8 mouse cellular contexts compared by ENCODE assay signal in genomic region chr5:76950343-76951105, GRCm38 (mm10). TPM values are rescaled to one million over a fixed set of nuclear protein-coding genes. Genes with fewer than 3 reads are reported as not detected.
DNase-seq lines count a peak whose midpoint lies in the region; ATAC-seq and TF ChIP-seq lines count a peak whose summit lies in the region.

No protein-coding gene starts in this region.

- TF ChIP-seq CTCF in lung, embryonic 14.5 days (IDR thresholded peaks at IDR 0.05; ENCODE audit: low read depth), result no peak
- no peak for TF ChIP-seq CTCF in heart, postnatal 0 days (IDR thresholded peaks at IDR 0.05; ENCODE audit: low read depth)

- peak overlapping the region; percentile 89 for H3K27ac ChIP-seq in lung, embryonic 14.5 days (ENCODE audit: low read depth)
- peak overlapping the region; percentile 88 for H3K27ac ChIP-seq in heart, postnatal 0 days (ENCODE audit: low read depth)
- peak overlapping the region; percentile 95 for H3K27ac ChIP-seq in lung, embryonic 16.5 days (ENCODE audit: low read length)

- ATAC-seq in lung, embryonic 14.5 days (ENCODE audit: insufficient read depth), result no peak
- no peak; the same call in 1 of the 2 replicates for ATAC-seq in heart, postnatal 0 days (ENCODE audit: insufficient read depth, low read depth)
- ATAC-seq in lung, embryonic 16.5 days (ENCODE audit: low read depth), result peak; percentile 28; the same call in 1 of the 2 replicates
- no peak for ATAC-seq in megakaryocyte progenitor cell, adult 5-6 weeks (replicated peaks; ENCODE audit: poor library complexity)

- peak; percentile 61 for DNase-seq in lung, embryonic 14.5 days
- DNase-seq in lung, postnatal 4 days, result no peak
- peak; percentile 41 for DNase-seq in c-Kit-positive CD71-positive TER-119-positive erythroid progenitor cells, embryonic 14.5 days (ENCODE audit: low spot score)
- DNase-seq in heart, postnatal 0 days (ENCODE audit: low spot score), result no peak
- peak; percentile 25 for DNase-seq in testis, postnatal 14 days (ENCODE audit: low spot score)
- no peak for DNase-seq in cerebellum, postnatal 14 days

- H3K27me3 ChIP-seq in lung, embryonic 14.5 days (ENCODE audit: insufficient read depth, low read length), result no peaks in the 10 kb centered on the region
- no peaks in the 10 kb centered on the region for H3K27me3 ChIP-seq in heart, postnatal 0 days (ENCODE audit: control insufficient read depth, insufficient read depth, low read length)
- H3K27me3 ChIP-seq in lung, embryonic 16.5 days (ENCODE audit: control insufficient read depth, insufficient read depth, low read depth, low read length), result no peaks in the 10 kb centered on the region

- 0 out of 2 replicates have a peak, but pooled peaks have one; percentile 0 for TF ChIP-seq EP300 in heart, postnatal 0 days (IDR thresholded peaks at IDR 0.05; ENCODE audit: low read depth)

- peaks cover 15% of the 10 kb centered on the region for H3K4me1 ChIP-seq in lung, embryonic 14.5 days (ENCODE audit: insufficient read depth)
- H3K4me1 ChIP-seq in heart, postnatal 0 days (ENCODE audit: control insufficient read depth, insufficient read depth), result peaks cover 54% of the 10 kb centered on the region
- H3K4me1 ChIP-seq in lung, embryonic 16.5 days (replicated peaks; ENCODE audit: control insufficient read depth, insufficient read depth, low read length), result peaks cover 34% of the 10 kb centered on the region

- H3K4me3 ChIP-seq in lung, embryonic 14.5 days (ENCODE audit: low read depth, low read length), result peak overlapping the region; percentile 78
- peak overlapping the region; percentile 93 for H3K4me3 ChIP-seq in heart, postnatal 0 days (ENCODE audit: low read depth, low read length)
- H3K4me3 ChIP-seq in lung, embryonic 16.5 days (ENCODE audit: low read length), result peak overlapping the region; percentile 93

- H3K9me3 ChIP-seq in lung, embryonic 14.5 days (ENCODE audit: low read depth, low read length), result no peaks in the 10 kb centered on the region
- no peaks in the 10 kb centered on the region for H3K9me3 ChIP-seq in heart, postnatal 0 days (replicated peaks; ENCODE audit: control insufficient read depth, low read length)
- H3K9me3 ChIP-seq in lung, embryonic 16.5 days (ENCODE audit: control insufficient read depth, low read length), result no peaks in the 10 kb centered on the region

- peak overlapping the region; percentile 85 for H3K4me2 ChIP-seq in lung, embryonic 14.5 days
- H3K4me2 ChIP-seq in heart, postnatal 0 days (ENCODE audit: low read depth, low read length), result peak overlapping the region; percentile 81
- peak overlapping the region; percentile 88 for H3K4me2 ChIP-seq in lung, embryonic 16.5 days (ENCODE audit: low read depth, low read length)

- under 1% methylated on average over 24 of the region's 24 CpGs for WGBS in lung, embryonic 14.5 days
- WGBS in heart, postnatal 0 days, result 2% methylated on average over 24 of the region's 24 CpGs
- under 1% methylated on average over 24 of the region's 24 CpGs for WGBS in lung, embryonic 16.5 days

- peak overlapping the region; percentile 79 for H3K9ac ChIP-seq in lung, embryonic 14.5 days
- H3K9ac ChIP-seq in heart, postnatal 0 days (replicated peaks; ENCODE audit: low read depth, low read length), result peak overlapping the region; percentile 49
- H3K9ac ChIP-seq in lung, embryonic 16.5 days (ENCODE audit: low read length), result peak overlapping the region; percentile 79

- H3K36me3 ChIP-seq in lung, embryonic 14.5 days (ENCODE audit: insufficient read depth), result peaks cover 24% of the 10 kb centered on the region; the same call in 1 of the 2 replicates
- H3K36me3 ChIP-seq in heart, postnatal 0 days (replicated peaks; ENCODE audit: control insufficient read depth, insufficient read depth, low read length), result no peaks in the 10 kb centered on the region
- H3K36me3 ChIP-seq in lung, embryonic 16.5 days (ENCODE audit: control insufficient read depth, insufficient read depth, low read length), result 0 out of 2 replicates have a peak, but pooled peaks cover 3% of the 10 kb centered on the region

RNA-seq across cellular contexts. Expression of gene Paics, which starts 0.6 kb away (rescaled TPM):
- 291 and 294 TPM in 2 replicates for polyA plus RNA-seq in lung, embryonic 14.5 days (2014; fragmentation: Nextera tagmentation; extraction: Ambion mirVana)
- total RNA-seq in heart, postnatal 0 days (2014; rRNA removed; ENCODE audit: low replicate concordance), result 173 and 191 TPM in 2 replicates
- 168 and 171 TPM in 2 replicates for polyA plus RNA-seq in heart, postnatal 0 days (2015; fragmentation: Nextera tagmentation; extraction: Ambion mirVana)
- polyA plus RNA-seq in lung, embryonic 16.5 days (2015; fragmentation: Nextera tagmentation; extraction: Ambion mirVana), result 282 and 292 TPM in 2 replicates
- 393 and 397 TPM in 2 replicates for total RNA-seq in megakaryocyte progenitor cell, adult 5-6 weeks (2015)
- 381 and 407 TPM in 2 replicates for total RNA-seq in megakaryocyte progenitor cell, adult 5-6 weeks (2017)

RNA-seq across cellular contexts. Expression of gene Ppat, which starts 0.9 kb away (rescaled TPM):
- 47.0 and 48.8 TPM in 2 replicates for polyA plus RNA-seq in lung, embryonic 14.5 days (2014; fragmentation: Nextera tagmentation; extraction: Ambion mirVana)
- total RNA-seq in heart, postnatal 0 days (2014; rRNA removed; ENCODE audit: low replicate concordance), result 15.7 and 16.2 TPM in 2 replicates
- polyA plus RNA-seq in heart, postnatal 0 days (2015; fragmentation: Nextera tagmentation; extraction: Ambion mirVana), result 20.2 and 24.2 TPM in 2 replicates
- 31.5 and 32.7 TPM in 2 replicates for polyA plus RNA-seq in lung, embryonic 16.5 days (2015; fragmentation: Nextera tagmentation; extraction: Ambion mirVana)
- total RNA-seq in megakaryocyte progenitor cell, adult 5-6 weeks (2015), result 47.7 and 62.1 TPM in 2 replicates
- total RNA-seq in megakaryocyte progenitor cell, adult 5-6 weeks (2017), result 71.2 and 80.3 TPM in 2 replicates

RNA-seq across cellular contexts. Expression of gene Srp72, which starts 24.0 kb away (rescaled TPM):
- polyA plus RNA-seq in lung, embryonic 14.5 days (2014; fragmentation: Nextera tagmentation; extraction: Ambion mirVana), result 100 and 103 TPM in 2 replicates
- total RNA-seq in heart, postnatal 0 days (2014; rRNA removed; ENCODE audit: low replicate concordance), result 21.8 and 37.8 TPM in 2 replicates
- 32.2 and 36.3 TPM in 2 replicates for polyA plus RNA-seq in heart, postnatal 0 days (2015; fragmentation: Nextera tagmentation; extraction: Ambion mirVana)
- polyA plus RNA-seq in lung, embryonic 16.5 days (2015; fragmentation: Nextera tagmentation; extraction: Ambion mirVana), result 92.2 and 98.1 TPM in 2 replicates
- total RNA-seq in megakaryocyte progenitor cell, adult 5-6 weeks (2015), result 143 and 160 TPM in 2 replicates
- total RNA-seq in megakaryocyte progenitor cell, adult 5-6 weeks (2017), result 142 and 151 TPM in 2 replicates

RNA-seq across cellular contexts. Expression of gene Aasdh, which starts 45.2 kb away (rescaled TPM):
- 20.4 and 22.8 TPM in 2 replicates for polyA plus RNA-seq in lung, embryonic 14.5 days (2014; fragmentation: Nextera tagmentation; extraction: Ambion mirVana)
- 12.1 and 16.4 TPM in 2 replicates for total RNA-seq in heart, postnatal 0 days (2014; rRNA removed; ENCODE audit: low replicate concordance)
- polyA plus RNA-seq in heart, postnatal 0 days (2015; fragmentation: Nextera tagmentation; extraction: Ambion mirVana), result 8.7 and 9.6 TPM in 2 replicates
- polyA plus RNA-seq in lung, embryonic 16.5 days (2015; fragmentation: Nextera tagmentation; extraction: Ambion mirVana), result 18.6 and 21.9 TPM in 2 replicates
- 17.9 and 20.1 TPM in 2 replicates for total RNA-seq in megakaryocyte progenitor cell, adult 5-6 weeks (2015)
- total RNA-seq in megakaryocyte progenitor cell, adult 5-6 weeks (2017), result 27.3 and 35.1 TPM in 2 replicates

RNA-seq across cellular contexts. Expression of gene Arl9, which starts 53.3 kb away (rescaled TPM):
- polyA plus RNA-seq in lung, embryonic 14.5 days (2014; fragmentation: Nextera tagmentation; extraction: Ambion mirVana), result 0.38 TPM in 1 of 2 replicates, not detected in the other
- not detected in 2 replicates for total RNA-seq in heart, postnatal 0 days (2014; rRNA removed; ENCODE audit: low replicate concordance)
- polyA plus RNA-seq in heart, postnatal 0 days (2015; fragmentation: Nextera tagmentation; extraction: Ambion mirVana), result not detected in 2 replicates
- 0.60 and 0.74 TPM in 2 replicates for polyA plus RNA-seq in lung, embryonic 16.5 days (2015; fragmentation: Nextera tagmentation; extraction: Ambion mirVana)
- 1.3 and 1.9 TPM in 2 replicates for total RNA-seq in megakaryocyte progenitor cell, adult 5-6 weeks (2015)
- total RNA-seq in megakaryocyte progenitor cell, adult 5-6 weeks (2017), result not detected in 2 replicates

Comparison
In these comparisons a context has a peak if more than half of its experiments do, and no peak if none do; other contexts are left out.
1. DNase-seq: peak in lung, embryonic 14.5 days (single experiment), c-Kit-positive CD71-positive TER-119-positive erythroid progenitor cells, embryonic 14.5 days (single experiment) and testis, postnatal 14 days (single experiment); none in lung, postnatal 4 days (0 of 2), heart, postnatal 0 days (single experiment) and cerebellum, postnatal 14 days (0 of 2).
2. Peak in every context shown above with its lines, with median percentiles within 50 percentile points of each other: H3K27ac ChIP-seq, H3K4me2 ChIP-seq, H3K4me3 ChIP-seq and H3K9ac ChIP-seq.